Mouse (Mus musculus): Measurements from ENCODE around the gene B4galnt2.

DNA sequence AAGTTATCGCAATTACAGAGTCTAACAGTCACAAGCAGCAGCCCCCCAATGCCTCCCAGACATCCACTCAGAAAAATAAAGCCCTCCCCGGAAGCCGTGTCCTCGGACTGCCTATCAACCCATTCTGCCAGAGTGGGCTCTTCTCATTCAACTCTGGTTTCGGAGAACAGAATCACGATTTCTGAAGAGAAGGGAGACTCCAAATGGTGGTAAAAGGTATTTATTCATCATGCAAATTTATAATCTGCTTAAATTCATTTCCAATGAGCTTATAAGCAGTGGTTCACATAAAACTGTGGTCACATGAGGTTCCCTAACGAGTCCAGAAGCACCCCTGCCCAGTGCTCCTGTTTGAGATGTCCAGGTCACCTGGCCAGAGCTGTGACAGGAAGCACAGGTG is 42.7 kb upstream of the B4galnt2 start:
- TF ChIP-seq CTCF (IDR thresholded peaks at IDR 0.05 in 2 of 3, conservative IDR thresholded peaks at IDR 0.05 in 1 of 3; ENCODE audit: control insufficient read depth in 1 of 3, insufficient read depth in 1 of 3, low read depth in 2 of 3, low read length in 3 of 3, poor library complexity in 1 of 3, severe bottlenecking in 1 of 3) (peak in 1 of 3 experiments; percentile 4; a peak in 1 of 6 replicates), ZKSCAN1 (IDR thresholded peaks at IDR 0.05; ENCODE audit: low read depth, low read length) (no peak), GATA1 (IDR thresholded peaks at IDR 0.05; ENCODE audit: low read depth, low read length) (no peak), ELF1 (IDR thresholded peaks at IDR 0.05; ENCODE audit: low read depth, low read length) (no peak), ZNF384 (IDR thresholded peaks at IDR 0.05; ENCODE audit: low read depth, low read length) (no peak), POLR2A (IDR thresholded peaks at IDR 0.05; ENCODE audit: control insufficient read depth in 1 of 2, insufficient read depth in 1 of 2, low read depth in 1 of 2, low read length in 2 of 2, poor library complexity in 1 of 2) (no peak), UBTF (IDR thresholded peaks at IDR 0.05; ENCODE audit: borderline replicate concordance, insufficient read depth, low read depth, low read length) (no peak), TBP (IDR thresholded peaks at IDR 0.05; ENCODE audit: low read depth, low read length) (no peak), MEF2A (IDR thresholded peaks at IDR 0.05; ENCODE audit: extremely low read depth, insufficient replicate concordance, low read depth, low read length, poor library complexity, severe bottlenecking) (no peak), MAZ (IDR thresholded peaks at IDR 0.05; ENCODE audit: low read depth, low read length) (no peak), RAD21 (IDR thresholded peaks at IDR 0.05; ENCODE audit: low read depth, low read length) (peak; percentile 9), POLR2AphosphoS2 (IDR thresholded peaks at IDR 0.05; ENCODE audit: low read length) (no peak), POLR2AphosphoS5 (IDR thresholded peaks at IDR 0.05; ENCODE audit: borderline replicate concordance, low read depth, low read length) (no peak), EP300 (IDR thresholded peaks at IDR 0.05; ENCODE audit: low read depth in 1 of 2, low read length in 2 of 2) (no peak)

All from MEL (cell line).